Mouse (Mus musculus): Measurements from ENCODE around the gene Ireb2.
A peak's percentile ranks its signal among the peaks of the same experiment; 100 is the strongest.
"Not testable (repeated sequence)": the region's sequence is repeated elsewhere in the genome, so short reads cannot be mapped to it uniquely, and the experiment has no call there.

The Ireb2 gene

GRCm38 (mm10) chr9:54863363-54864281 lies at the start of gene Ireb2:
TSS of gene Ireb2 (plus strand) at chr9:54863789.
- DNase-seq (ENCODE audit: low read depth, low spot score): peak; percentile 98

GRCm38 (mm10) chr9:54816508-54817201 lies 46.9 kb upstream of the Ireb2 start:
- no peak for DNase-seq (ENCODE audit: low read depth, low spot score)

GRCm38 (mm10) chr9:54821442-54822100 lies 42.0 kb upstream of the Ireb2 start:
- peak; percentile 59 for DNase-seq (ENCODE audit: low read depth, low spot score)

GRCm38 (mm10) chr9:54829760-54830159 lies 33.8 kb upstream of the Ireb2 start:
- DNase-seq (ENCODE audit: low read depth, low spot score): peak; percentile 45

- peak; percentile 61 for DNase-seq (ENCODE audit: low read depth, low spot score)
These were observed 33.0 kb upstream of the Ireb2 start for GRCm38 (mm10) chr9:54830624-54831023.

- DNase-seq (ENCODE audit: low read depth, low spot score): no peak
These were observed 29.8 kb upstream of the Ireb2 start for GRCm38 (mm10) chr9:54833831-54834230.

GRCm38 (mm10) chr9:54835951-54836717 lies 27.5 kb upstream of the Ireb2 start:
- DNase-seq (ENCODE audit: low read depth, low spot score): not testable (repeated sequence)

GRCm38 (mm10) chr9:54837835-54838234 lies 25.8 kb upstream of the Ireb2 start:
- no peak for DNase-seq (ENCODE audit: low read depth, low spot score)

- no peak for DNase-seq (ENCODE audit: low read depth, low spot score)
These were observed 23.4 kb upstream of the Ireb2 start for GRCm38 (mm10) chr9:54840145-54840544.

GRCm38 (mm10) chr9:54842311-54842710 lies 21.3 kb upstream of the Ireb2 start:
- DNase-seq (ENCODE audit: low read depth, low spot score): no peak

- peak; percentile 22 for DNase-seq (ENCODE audit: low read depth, low spot score)
These were observed 19.7 kb upstream of the Ireb2 start for GRCm38 (mm10) chr9:54843887-54844286.

GRCm38 (mm10) chr9:54844556-54845176 lies 18.9 kb upstream of the Ireb2 start:
- DNase-seq (ENCODE audit: low read depth, low spot score): no peak

- no peak for DNase-seq (ENCODE audit: low read depth, low spot score)
These were observed 15.4 kb upstream of the Ireb2 start for GRCm38 (mm10) chr9:54848203-54848602.

- DNase-seq (ENCODE audit: low read depth, low spot score): not testable (repeated sequence)
These were observed 10.6 kb upstream of the Ireb2 start for GRCm38 (mm10) chr9:54853036-54853435.

GRCm38 (mm10) chr9:54853619-54854018 lies 10.0 kb upstream of the Ireb2 start:
- DNase-seq (ENCODE audit: low read depth, low spot score): no peak

- DNase-seq (ENCODE audit: low read depth, low spot score): no peak
These were observed 8.0 kb upstream of the Ireb2 start for GRCm38 (mm10) chr9:54855638-54856037.

GRCm38 (mm10) chr9:54856121-54856520 lies 7.5 kb upstream of the Ireb2 start:
- DNase-seq (ENCODE audit: low read depth, low spot score): no peak

GRCm38 (mm10) chr9:54857474-54857873 lies 6.1 kb upstream of the Ireb2 start:
- no peak for DNase-seq (ENCODE audit: low read depth, low spot score)

GRCm38 (mm10) chr9:54860526-54860925 lies 3.1 kb upstream of the Ireb2 start:
- DNase-seq (ENCODE audit: low read depth, low spot score): no peak

- no peak for DNase-seq (ENCODE audit: low read depth, low spot score)
These were observed 15.2 kb downstream of the Ireb2 start for GRCm38 (mm10) chr9:54878759-54879158.

GRCm38 (mm10) chr9:54892111-54892510 lies 28.5 kb downstream of the Ireb2 start:
- DNase-seq (ENCODE audit: low read depth, low spot score): no peak

Data from A20 (cell line).